Mouse (Mus musculus): ENCODE data around the gene Slc35d2. TPM values are rescaled to one million over a fixed set of nuclear protein-coding genes. Genes with fewer than 3 reads are reported as not detected.

Gene Slc35d2
- polyA plus RNA-seq, 1 experiment from 2014 or later, result 4.0 TPM

DNA sequence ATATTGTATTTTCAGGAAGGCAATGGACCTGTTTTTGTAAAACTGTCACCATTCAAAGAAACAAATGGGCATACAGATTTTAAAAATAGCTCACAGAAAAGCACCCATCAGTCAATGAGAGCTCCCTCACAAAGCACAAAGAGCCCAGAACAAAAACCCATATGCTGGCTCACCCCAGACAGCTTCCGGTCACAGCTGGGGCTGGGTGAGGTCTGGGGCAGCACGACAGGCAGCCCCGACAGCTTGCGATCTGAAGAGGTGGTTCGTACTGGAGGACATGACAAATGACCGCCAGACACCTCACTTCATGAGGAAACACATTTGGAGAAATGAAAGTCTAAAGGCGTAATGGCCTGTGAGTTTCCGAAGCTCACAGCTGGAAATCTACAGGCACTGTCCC lies 21.6 kb downstream of the Slc35d2 start:
- 3% methylated on average over 8 of the region's 8 CpGs for WGBS
- Histone ChIP-seq H3K4me1 (peaks cover 14% of the 10 kb centered on the region), H3K9me3 (no peaks in the 10 kb centered on the region), H3K27ac (no peak overlapping the region), H3K4me2 (replicated peaks) (peak overlapping the region; percentile 48), H3K36me3 (no peaks in the 10 kb centered on the region), H3K27me3 (replicated peaks) (no peaks in the 10 kb centered on the region), H3K9ac (no peak overlapping the region), H3K4me3 (no peak overlapping the region)
- peak; percentile 84 for ATAC-seq (ENCODE audit: low FRiP score, low read depth)

GRCm38 (mm10) chr13:64107105-64107504 lies 22.1 kb downstream of the Slc35d2 start:
- H3K4me3 ChIP-seq, result no peak overlapping the region
- H3K4me1 ChIP-seq, result peaks cover 14% of the 10 kb centered on the region
- H3K36me3 ChIP-seq, result no peaks in the 10 kb centered on the region
- ATAC-seq (ENCODE audit: low FRiP score, low read depth), result no peak
- 38% methylated on average over 3 of the region's 3 CpGs for WGBS
- no peaks in the 10 kb centered on the region for H3K27me3 ChIP-seq (replicated peaks)
- H3K4me2 ChIP-seq (replicated peaks), result no peak overlapping the region
- no peak overlapping the region for H3K9ac ChIP-seq
- no peak overlapping the region for H3K27ac ChIP-seq
- no peaks in the 10 kb centered on the region for H3K9me3 ChIP-seq

GRCm38 (mm10) chr13:64105690-64106089 lies 23.5 kb downstream of the Slc35d2 start:
- 93% methylated on average over 3 of the region's 3 CpGs for WGBS
- Histone ChIP-seq H3K27me3 (replicated peaks) (no peaks in the 10 kb centered on the region), H3K4me1 (peaks cover 14% of the 10 kb centered on the region), H3K4me3 (no peak overlapping the region), H3K9ac (no peak overlapping the region), H3K4me2 (replicated peaks) (no peak overlapping the region), H3K36me3 (no peaks in the 10 kb centered on the region), H3K9me3 (no peaks in the 10 kb centered on the region), H3K27ac (no peak overlapping the region)
- no peak for ATAC-seq (ENCODE audit: low FRiP score, low read depth)

GRCm38 (mm10) chr13:64100186-64100585 lies 29.0 kb downstream of the Slc35d2 start:
- Histone ChIP-seq H3K36me3 (no peaks in the 10 kb centered on the region), H3K4me2 (replicated peaks) (no peak overlapping the region), H3K4me1 (no peaks in the 10 kb centered on the region), H3K4me3 (no peak overlapping the region), H3K27ac (no peak overlapping the region), H3K9me3 (no peaks in the 10 kb centered on the region), H3K9ac (no peak overlapping the region), H3K27me3 (replicated peaks) (no peaks in the 10 kb centered on the region)
- WGBS, result 73% methylated on average over 3 of the region's 3 CpGs
- ATAC-seq (ENCODE audit: low FRiP score, low read depth), result peak; percentile 44; the same call in 1 of the 2 replicates

DNA sequence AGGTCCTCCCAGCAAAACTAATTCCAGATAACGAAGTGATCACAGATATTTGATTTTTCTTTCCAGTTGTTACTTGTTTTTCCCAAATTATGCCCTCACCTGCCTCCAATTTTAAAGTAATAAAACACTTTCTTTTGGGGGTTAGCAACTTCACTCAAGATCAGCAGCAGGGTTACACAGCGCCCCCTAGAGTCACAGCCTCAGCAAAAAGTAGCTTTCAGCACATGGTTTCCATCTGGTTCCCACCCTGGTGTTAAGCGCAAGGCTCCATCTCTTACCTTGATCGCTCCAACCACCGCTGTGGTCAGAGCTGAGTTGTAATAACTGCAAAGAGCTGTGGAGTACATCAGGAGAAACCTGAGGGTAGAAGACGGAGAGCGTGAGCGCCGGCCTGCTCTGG lies 30.2 kb downstream of the Slc35d2 start:
- H3K9me3 ChIP-seq, result no peaks in the 10 kb centered on the region
- 80% methylated on average over 9 of the region's 9 CpGs for WGBS
- H3K4me2 ChIP-seq (replicated peaks), result no peak overlapping the region
- H3K4me3 ChIP-seq, result no peak overlapping the region
- no peaks in the 10 kb centered on the region for H3K36me3 ChIP-seq
- H3K27me3 ChIP-seq (replicated peaks), result no peaks in the 10 kb centered on the region
- H3K27ac ChIP-seq, result no peak overlapping the region
- no peak for ATAC-seq (ENCODE audit: low FRiP score, low read depth)
- H3K9ac ChIP-seq, result no peak overlapping the region
- H3K4me1 ChIP-seq, result no peaks in the 10 kb centered on the region

GRCm38 (mm10) chr13:64093341-64093740 lies 35.8 kb downstream of the Slc35d2 start:
- H3K36me3 ChIP-seq, result no peaks in the 10 kb centered on the region
- no peak overlapping the region for H3K9ac ChIP-seq
- H3K27ac ChIP-seq, result no peak overlapping the region
- 3% methylated on average over 1 of the region's 1 CpGs for WGBS
- no peak overlapping the region for H3K4me2 ChIP-seq (replicated peaks)
- H3K27me3 ChIP-seq (replicated peaks), result no peaks in the 10 kb centered on the region
- no peaks in the 10 kb centered on the region for H3K9me3 ChIP-seq
- no peaks in the 10 kb centered on the region for H3K4me1 ChIP-seq
- ATAC-seq (ENCODE audit: low FRiP score, low read depth), result no peak
- H3K4me3 ChIP-seq, result no peak overlapping the region

DNA sequence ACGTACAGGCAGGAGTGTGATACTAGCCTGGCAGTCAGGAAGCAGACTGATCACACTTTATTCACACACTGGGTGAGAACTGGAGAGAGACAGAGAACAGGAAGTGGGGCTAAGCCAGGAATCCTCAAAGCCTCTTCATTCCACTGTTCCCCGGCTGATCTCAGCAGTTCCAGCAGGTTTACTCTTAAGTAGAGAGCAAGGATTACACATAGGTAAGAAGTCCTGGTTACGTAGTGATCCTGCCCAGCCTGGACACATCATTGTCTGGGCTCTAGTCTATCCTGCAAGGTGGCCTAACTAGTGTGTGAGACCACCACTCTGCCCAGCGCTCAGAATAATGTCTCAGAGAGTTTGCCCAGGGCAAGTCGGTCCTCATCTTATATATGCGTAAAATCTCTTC lies 36.4 kb downstream of the Slc35d2 start:
- H3K9me3 ChIP-seq, result no peaks in the 10 kb centered on the region
- no peak overlapping the region for H3K4me3 ChIP-seq
- H3K9ac ChIP-seq, result no peak overlapping the region
- WGBS, result 82% methylated on average over 6 of the region's 6 CpGs
- no peak for ATAC-seq (ENCODE audit: low FRiP score, low read depth)
- no peaks in the 10 kb centered on the region for H3K4me1 ChIP-seq
- no peak overlapping the region for H3K27ac ChIP-seq
- H3K27me3 ChIP-seq (replicated peaks), result no peaks in the 10 kb centered on the region
- H3K4me2 ChIP-seq (replicated peaks), result no peak overlapping the region
- no peaks in the 10 kb centered on the region for H3K36me3 ChIP-seq

- no peak overlapping the region for H3K4me3 ChIP-seq
- no peaks in the 10 kb centered on the region for H3K27me3 ChIP-seq (replicated peaks)
- H3K9me3 ChIP-seq, result no peaks in the 10 kb centered on the region
- H3K9ac ChIP-seq, result no peak overlapping the region
- ATAC-seq (ENCODE audit: low FRiP score, low read depth), result no peak
- no peaks in the 10 kb centered on the region for H3K4me1 ChIP-seq
- no peak overlapping the region for H3K4me2 ChIP-seq (replicated peaks)
- no peaks in the 10 kb centered on the region for H3K36me3 ChIP-seq
- whole genome bisulfite sequencing, result 67% methylated on average over 3 of the region's 3 CpGs
- H3K27ac ChIP-seq, result no peak overlapping the region
Observed at GRCm38 (mm10) chr13:64092141-64092540, 37.0 kb downstream of the Slc35d2 start.

- Histone ChIP-seq H3K9me3 (no peaks in the 10 kb centered on the region), H3K27me3 (replicated peaks) (no peaks in the 10 kb centered on the region), H3K27ac (no peak overlapping the region), H3K4me2 (replicated peaks) (no peak overlapping the region), H3K9ac (no peak overlapping the region), H3K4me3 (no peak overlapping the region), H3K36me3 (no peaks in the 10 kb centered on the region), H3K4me1 (no peaks in the 10 kb centered on the region)
- no peak for ATAC-seq (ENCODE audit: low FRiP score, low read depth)
- WGBS, result 73% methylated on average over 7 of the region's 7 CpGs
Observed at GRCm38 (mm10) chr13:64091006-64091405, 38.2 kb downstream of the Slc35d2 start.

GRCm38 (mm10) chr13:64090278-64090677 lies 38.9 kb downstream of the Slc35d2 start:
- no peak for ATAC-seq (ENCODE audit: low FRiP score, low read depth)
- WGBS, result 88% methylated on average over 5 of the region's 5 CpGs

DNA sequence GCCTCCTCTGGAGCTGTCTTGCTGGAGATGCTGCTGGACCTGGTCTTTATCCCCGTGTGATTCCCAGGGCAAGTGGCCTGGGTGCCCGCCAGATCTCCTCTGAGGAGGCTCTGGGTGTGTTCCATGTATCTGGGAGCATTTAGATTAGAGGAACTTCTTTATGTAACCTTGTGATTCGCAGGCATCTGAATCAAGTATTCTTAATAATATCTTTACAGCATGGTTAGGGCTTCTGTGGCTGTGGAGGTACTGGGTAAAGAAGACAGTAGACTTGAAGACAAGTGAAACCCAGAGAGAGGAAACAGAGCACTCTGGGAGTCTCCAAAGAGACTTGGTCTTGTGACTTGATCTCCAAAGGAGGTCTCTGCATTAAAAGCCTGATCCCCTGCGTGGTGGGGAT lies 40.0 kb downstream of the Slc35d2 start, which contains the start of gene Hsd17b3:
TSS of gene Hsd17b3 (minus strand) at position 101 of the 400 bp plus-strand sequence.
- no peak for ATAC-seq (ENCODE audit: low FRiP score, low read depth)
- Histone ChIP-seq H3K9me3 (no peaks in the 10 kb centered on the region), H3K27ac (no peak within 1 kb of the TSS), H3K9ac (no peak within 1 kb of the TSS), H3K4me2 (replicated peaks) (no peak within 1 kb of the TSS), H3K27me3 (replicated peaks) (no peaks in the 10 kb centered on the region), H3K4me3 (no peak within 1 kb of the TSS), H3K4me1 (no peaks in the 10 kb centered on the region), H3K36me3 (no peaks in the 10 kb centered on the region)
- WGBS, result 80% methylated on average over 4 of the region's 4 CpGs

More at GRCm38 (mm10) chr13:64090278-64090677, 38.9 kb downstream of the Slc35d2 start:
- no peaks in the 10 kb centered on the region for H3K4me1 ChIP-seq
- no peak overlapping the region for H3K4me3 ChIP-seq
- H3K27me3 ChIP-seq (replicated peaks), result no peaks in the 10 kb centered on the region
- no peak overlapping the region for H3K9ac ChIP-seq
- no peak overlapping the region for H3K27ac ChIP-seq
- H3K9me3 ChIP-seq, result no peaks in the 10 kb centered on the region
- H3K36me3 ChIP-seq, result no peaks in the 10 kb centered on the region
- no peak overlapping the region for H3K4me2 ChIP-seq (replicated peaks)

DNA sequence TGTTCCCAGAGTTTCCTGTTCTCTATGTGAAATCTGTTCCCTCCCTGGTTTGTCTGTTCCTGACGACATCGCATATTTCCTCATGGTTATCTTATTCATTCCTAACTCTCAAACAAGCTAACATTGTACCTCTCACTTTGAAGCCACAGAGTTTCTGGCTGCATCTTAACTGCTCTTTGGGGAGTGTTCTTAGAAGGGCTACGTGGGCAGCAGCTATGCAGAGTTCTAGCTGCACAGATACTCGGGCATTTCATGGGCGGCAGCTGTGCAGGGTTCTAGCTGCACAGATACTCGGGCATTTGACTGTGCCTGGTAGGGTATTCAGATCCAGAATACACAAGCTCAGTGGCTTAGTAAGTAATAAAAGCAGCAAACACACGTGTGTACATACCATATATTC lies 41.1 kb downstream of the Slc35d2 start:
- no peaks in the 10 kb centered on the region for H3K4me1 ChIP-seq
- H3K9ac ChIP-seq, result no peak overlapping the region
- no peaks in the 10 kb centered on the region for H3K27me3 ChIP-seq (replicated peaks)
- no peak for ATAC-seq (ENCODE audit: low FRiP score, low read depth)
- no peaks in the 10 kb centered on the region for H3K36me3 ChIP-seq
- WGBS, result 85% methylated on average over 7 of the region's 7 CpGs
- H3K4me2 ChIP-seq (replicated peaks), result no peak overlapping the region
- H3K9me3 ChIP-seq, result no peaks in the 10 kb centered on the region
- H3K27ac ChIP-seq, result no peak overlapping the region
- H3K4me3 ChIP-seq, result no peak overlapping the region

- WGBS, result 96% methylated on average over 5 of the region's 5 CpGs
- H3K9ac ChIP-seq, result no peak overlapping the region
Observed at GRCm38 (mm10) chr13:64086036-64086435, 43.1 kb downstream of the Slc35d2 start.

More at GRCm38 (mm10) chr13:64086036-64086435, 43.1 kb downstream of the Slc35d2 start:
- Histone ChIP-seq H3K27ac (no peak overlapping the region), H3K36me3 (no peaks in the 10 kb centered on the region), H3K4me2 (replicated peaks) (no peak overlapping the region), H3K9me3 (no peaks in the 10 kb centered on the region), H3K4me1 (peaks cover 8% of the 10 kb centered on the region), H3K27me3 (replicated peaks) (no peaks in the 10 kb centered on the region), H3K4me3 (no peak overlapping the region)
- ATAC-seq (ENCODE audit: low FRiP score, low read depth), result no peak

All from neural tube, embryonic 12.5 days (tissue).